Mouse (Mus musculus) lung, adult 2 months (tissue): Measurements from ENCODE around the gene Psmc5. TPM values are rescaled to one million over a fixed set of nuclear protein-coding genes. Genes with fewer than 3 reads are reported as not detected.

ENCODE experiments used
- DNase-seq: peaks from one replicate; pipeline ENCODE4 v3.0.0; 2022
- H3K4me1 ChIP-seq: fragments of 200-500 bp; 2 replicates; pipeline ENCODE4 v1.6.1; 2011; ENCODE audit warnings: low read length; ENCODE audit not compliant: control insufficient read depth, insufficient read depth
- H3K4me3 ChIP-seq: fragments of 200-500 bp; replicated peaks from 2 replicates; pipeline ENCODE3; 2011; ENCODE audit warnings: low read depth, mild to moderate bottlenecking, control low read depth, low read length; ENCODE audit errors: extremely low read depth
- CTCF ChIP-seq: fragments of 200-500 bp; IDR thresholded peaks from 2 replicates; pipeline ENCODE4 v1.5.1; 2011; ENCODE audit warnings: mild to moderate bottlenecking, low read length, control low read depth; ENCODE audit not compliant: insufficient read depth
- POLR2A ChIP-seq: fragments of 200-500 bp; IDR thresholded peaks from 2 replicates; pipeline ENCODE4 v1.6.1; 2011; ENCODE audit warnings: low read depth, mild to moderate bottlenecking, control low read depth, low read length, borderline replicate concordance; ENCODE audit errors: extremely low read depth
- WGBS: fragments of 180-500 bp; shearing (Covaris S2); methylation state at CpG from one replicate; pipeline ENCODE4 v1.1.7; 2018; 5-methylcytosine and 5-hydroxymethylcytosine counted together
- polyA plus RNA-seq: library from polyadenylated mRNA; depleted of rRNA; stranded (reverse); fragments of >200 nt; gene quantifications from 2 replicates; pipeline ENCODE4 v1.2.3, GENCODE M21; 2012; rRNA removed

Gene Psmc5
- polyA plus RNA-seq, 1 experiment, result 50.0 TPM

DNA sequence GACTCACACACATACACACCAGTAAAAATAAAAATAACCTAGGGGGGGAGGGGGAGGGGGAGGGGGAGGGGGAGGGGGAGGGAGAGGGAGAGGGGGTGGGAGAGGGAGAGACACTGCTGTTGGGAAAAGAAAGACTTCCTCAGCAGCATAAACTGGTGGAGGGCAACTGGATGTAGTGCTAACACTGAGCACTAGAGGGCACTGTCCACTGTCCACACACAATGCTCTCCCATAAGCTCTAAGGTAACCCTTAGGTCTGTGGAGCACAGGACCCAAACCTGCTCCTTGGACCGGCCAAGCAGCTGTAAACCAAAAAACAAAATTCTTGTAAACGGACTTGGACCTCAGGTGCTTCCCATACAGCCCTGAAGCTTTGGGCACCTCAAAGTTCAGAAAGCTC is 46.7 kb downstream of the Psmc5 start:
- DNase-seq, result peak; percentile 64
- 9% methylated on average over 2 of the region's 2 CpGs for WGBS
- TF ChIP-seq POLR2A (no peak), CTCF (peak; percentile 91)
- Histone ChIP-seq H3K4me1 (no peaks in the 10 kb centered on the region), H3K4me3 (no peak overlapping the region)

DNA sequence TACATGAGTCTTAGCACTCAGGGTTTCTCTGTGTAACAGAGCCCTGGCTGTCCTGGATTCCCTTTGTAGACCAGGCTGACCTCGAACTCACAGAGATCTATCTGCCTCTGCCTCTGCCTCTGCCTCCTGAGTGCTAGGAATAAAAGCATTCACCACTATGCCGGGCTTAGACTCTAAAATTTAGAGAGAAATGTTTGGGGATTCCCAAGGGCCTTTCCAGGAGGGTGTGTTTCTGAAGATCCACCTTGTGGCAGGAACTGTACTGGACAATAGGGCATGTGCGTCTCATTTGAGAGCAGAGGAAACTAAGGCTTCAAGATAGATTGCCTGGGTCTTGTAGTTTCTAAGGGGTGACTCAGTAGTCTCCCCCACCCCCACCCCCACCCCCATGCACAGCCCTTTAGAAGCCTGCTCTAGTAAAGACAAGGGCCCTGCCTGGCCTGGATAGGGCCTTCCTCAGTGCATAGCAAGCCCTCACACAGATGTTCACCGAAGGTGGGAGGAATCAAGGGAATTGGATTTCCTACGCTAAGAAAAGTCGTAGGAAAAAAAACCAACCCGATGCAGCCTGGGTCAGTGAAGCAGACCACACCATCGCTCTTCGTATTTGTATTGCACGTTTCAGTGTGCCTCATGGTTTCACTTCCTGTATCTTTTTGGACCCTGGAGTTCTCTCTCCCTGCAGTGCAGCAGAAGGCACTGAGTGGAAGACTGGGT is 49.6 kb downstream of the Psmc5 start:
- TF ChIP-seq CTCF (no peak), POLR2A (no peak)
- 67% methylated on average over 10 of the region's 10 CpGs for WGBS
- no peak overlapping the region for H3K4me3 ChIP-seq
- no peaks in the 10 kb centered on the region for H3K4me1 ChIP-seq
- DNase-seq, result no peak

DNA sequence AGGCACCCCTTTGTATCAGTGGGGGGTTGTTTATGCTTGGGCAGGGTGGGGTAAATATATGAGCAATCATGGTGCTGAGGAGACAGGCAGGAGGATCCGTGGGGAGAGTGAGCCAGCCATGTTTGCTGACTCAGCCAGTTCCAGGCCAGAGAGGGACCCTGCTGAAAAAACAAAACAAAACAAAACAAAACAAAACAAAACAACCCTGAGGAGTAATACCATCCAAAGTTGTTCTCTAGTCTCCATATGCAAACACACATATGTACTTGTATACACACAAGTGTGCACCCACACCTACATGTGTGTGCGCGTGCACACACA is 50.1 kb downstream of the Psmc5 start:
- DNase-seq, result no peak
- Histone ChIP-seq H3K4me3 (no peak overlapping the region), H3K4me1 (no peaks in the 10 kb centered on the region)
- TF ChIP-seq POLR2A, result no peak
- no peak for TF ChIP-seq CTCF
- WGBS, result 83% methylated on average over 3 of the region's 3 CpGs

DNA sequence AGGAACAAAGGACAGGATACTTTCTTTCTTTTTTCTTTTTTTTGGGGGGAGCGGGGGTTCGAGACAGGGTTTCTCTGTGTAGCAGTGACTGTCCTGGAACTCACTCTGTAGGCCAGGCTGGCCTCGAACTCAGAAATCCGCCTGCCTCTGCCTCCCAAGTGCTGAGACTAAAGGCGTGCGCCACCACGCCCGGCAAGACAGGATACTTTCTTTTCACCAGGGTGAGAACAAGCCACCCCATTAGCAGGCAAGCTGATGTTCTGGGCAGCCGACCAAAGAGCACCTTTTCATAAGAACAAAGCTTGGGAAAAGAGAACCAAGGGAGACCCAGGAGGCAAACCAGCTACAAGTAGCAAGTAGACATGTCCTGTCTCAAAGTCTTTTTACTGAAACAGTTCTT is 50.8 kb downstream of the Psmc5 start:
- Histone ChIP-seq H3K4me1 (no peaks in the 10 kb centered on the region), H3K4me3 (no peak overlapping the region)
- no peak for DNase-seq
- 87% methylated on average over 9 of the region's 9 CpGs for WGBS
- TF ChIP-seq CTCF, result no peak
- TF ChIP-seq POLR2A, result no peak

DNA sequence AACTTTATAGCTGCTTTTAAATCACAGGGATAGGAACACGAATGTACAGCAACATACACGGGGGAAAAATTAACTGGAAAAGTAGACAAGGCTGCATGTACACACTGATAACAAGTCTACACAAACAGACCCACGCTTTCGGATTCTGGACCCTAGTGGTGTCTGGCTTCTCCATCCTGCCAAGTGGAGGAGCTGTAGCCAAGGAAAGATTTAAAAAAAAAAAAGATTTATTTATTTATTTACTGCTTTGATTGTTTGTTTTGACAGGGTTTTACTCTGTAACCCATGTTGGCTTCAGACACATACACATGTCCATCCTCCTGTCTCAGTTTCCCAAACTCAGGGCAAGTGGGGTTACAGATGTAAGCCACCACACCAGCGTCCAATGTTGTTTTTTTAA is 51.5 kb downstream of the Psmc5 start:
- WGBS, result 52% methylated on average over 5 of the region's 5 CpGs
- no peaks in the 10 kb centered on the region for H3K4me1 ChIP-seq
- TF ChIP-seq POLR2A, result no peak
- no peak for TF ChIP-seq CTCF
- DNase-seq, result no peak
- H3K4me3 ChIP-seq, result no peak overlapping the region

DNA sequence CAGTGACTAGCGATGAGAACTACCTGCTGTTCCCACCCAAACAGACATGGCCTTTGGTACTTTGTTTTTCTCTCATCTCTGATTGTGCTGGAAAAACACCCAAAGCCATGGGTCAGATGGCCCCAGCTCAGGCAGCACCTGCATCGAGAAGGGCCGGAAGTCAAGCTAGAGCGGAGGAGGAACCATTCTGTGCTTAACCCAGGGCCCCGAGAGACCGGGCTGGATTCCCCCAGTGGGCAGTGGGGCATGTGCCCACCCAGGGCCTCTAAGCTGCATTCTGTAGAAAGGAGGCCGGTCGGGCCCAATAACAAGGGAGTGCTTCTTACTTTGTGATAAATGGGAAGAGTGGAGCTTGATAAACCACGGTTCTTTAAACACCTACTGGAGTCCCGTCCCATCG is 52.2 kb downstream of the Psmc5 start:
- DNase-seq, result no peak
- TF ChIP-seq POLR2A (no peak), CTCF (no peak)
- Histone ChIP-seq H3K4me3 (no peak overlapping the region), H3K4me1 (no peaks in the 10 kb centered on the region)
- 78% methylated on average over 11 of the region's 11 CpGs for WGBS

DNA sequence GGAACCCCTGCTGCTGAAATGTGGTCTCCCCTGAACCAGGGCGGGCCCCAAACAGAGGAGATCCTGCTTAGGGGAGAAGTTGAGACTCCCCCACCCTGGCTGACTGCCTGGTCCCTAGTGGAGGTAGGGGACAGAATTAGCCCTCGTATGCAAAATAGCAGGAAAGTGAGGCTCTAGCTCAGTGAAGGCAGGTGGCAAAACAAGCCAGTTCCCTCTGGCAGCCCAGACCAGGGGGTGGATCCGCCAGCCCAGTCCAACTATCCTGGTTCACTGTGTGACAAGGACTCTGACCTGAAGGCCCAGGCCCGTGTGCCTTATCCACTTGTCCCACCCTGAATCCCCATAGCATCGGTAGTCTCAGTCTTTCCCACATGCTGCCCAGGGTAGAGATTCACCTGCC is 54.2 kb downstream of the Psmc5 start:
- WGBS, result 77% methylated on average over 5 of the region's 5 CpGs
- Histone ChIP-seq H3K4me1 (no peaks in the 10 kb centered on the region), H3K4me3 (no peak overlapping the region)
- TF ChIP-seq POLR2A (0 out of 2 replicates have a peak, but pooled peaks have one; percentile 15), CTCF (no peak)
- DNase-seq, result no peak

Other genes starting within 250 kb of the Psmc5 start
- gene Kcnh6, start 248.0 kb upstream of the Psmc5 start, polyA plus RNA-seq, result 0.44 and 0.45 TPM in 2 replicates
- gene Dcaf7, start 219.3 kb upstream of the Psmc5 start, polyA plus RNA-seq, result 43.8 and 51.5 TPM in 2 replicates
- 9.3 and 9.7 TPM in 2 replicates for gene Taco1, start 190.1 kb upstream of the Psmc5 start, polyA plus RNA-seq
- gene Map3k3, start 171.5 kb upstream of the Psmc5 start, polyA plus RNA-seq, result 52.6 and 61.6 TPM in 2 replicates
- gene Gm10840, start 95.3 kb upstream of the Psmc5 start, polyA plus RNA-seq, result not detected in 2 replicates
- 72.7 and 114 TPM in 2 replicates for gene Limd2, start 95.3 kb upstream of the Psmc5 start, polyA plus RNA-seq
- gene Strada, start 54.0 kb upstream of the Psmc5 start, polyA plus RNA-seq, result 24.5 and 33.3 TPM in 2 replicates
- 12.8 and 21.5 TPM in 2 replicates for gene Ccdc47, start 39.8 kb upstream of the Psmc5 start, polyA plus RNA-seq
- gene Ddx42, start 39.2 kb upstream of the Psmc5 start, polyA plus RNA-seq, result 8.8 and 13.3 TPM in 2 replicates
- gene Ftsj3, start 75 bp upstream of the Psmc5 start, polyA plus RNA-seq, result 7.0 and 10.0 TPM in 2 replicates
- gene Smarcd2, start 16.8 kb downstream of the Psmc5 start, polyA plus RNA-seq, result 107 and 125 TPM in 2 replicates
- gene Tcam1, start 20.5 kb downstream of the Psmc5 start, polyA plus RNA-seq, result 0.05 and 0.06 TPM in 2 replicates
- gene Gh, start 45.7 kb downstream of the Psmc5 start, polyA plus RNA-seq, result 0.19 and 0.28 TPM in 2 replicates
- 25.7 and 45.9 TPM in 2 replicates for gene Cd79b, start 58.6 kb downstream of the Psmc5 start, polyA plus RNA-seq
- 1.1 and 4.2 TPM in 2 replicates for gene Scn4a, start 97.1 kb downstream of the Psmc5 start, polyA plus RNA-seq
- gene Prr29, start 109.3 kb downstream of the Psmc5 start, polyA plus RNA-seq, result 27.3 and 30.4 TPM in 2 replicates
- gene Icam2, start 131.9 kb downstream of the Psmc5 start, polyA plus RNA-seq, result 294 and 318 TPM in 2 replicates
- 23.0 and 28.7 TPM in 2 replicates for gene Ern1, start 231.7 kb downstream of the Psmc5 start, polyA plus RNA-seq